Mouse (Mus musculus) G1E (cell line): Measurements from ENCODE around the gene Ankrd34b. TPM values are rescaled to one million over a fixed set of nuclear protein-coding genes. Genes with fewer than 3 reads are reported as not detected.

ENCODE experiments used
- ATAC-seq: 2 replicates; pipeline ENCODE4 v1.8.0; 2016; ENCODE audit warnings: mild to moderate bottlenecking; ENCODE audit not compliant: insufficient number of reproducible peaks, poor library complexity, low FRiP score, severe bottlenecking; ENCODE audit errors: extremely low read depth
- DNase-seq: peaks from one replicate; pipeline ENCODE4 v3.0.0; 2012; ENCODE audit warnings: low spot score
- H3K27me3 ChIP-seq: 2 replicates; pipeline ENCODE4 v1.6.1; 2012; ENCODE audit warnings: mild to moderate bottlenecking, low read length, inconsistent platforms; ENCODE audit not compliant: insufficient read depth
- H3K36me3 ChIP-seq: replicated peaks from 2 replicates; pipeline ENCODE3; 2012; ENCODE audit warnings: mild to moderate bottlenecking, inconsistent platforms
- H3K4me1 ChIP-seq: 2 replicates; pipeline ENCODE4 v1.6.1; 2012; ENCODE audit warnings: low read depth, low read length, inconsistent platforms, mixed read lengths; ENCODE audit not compliant: insufficient read depth
- H3K4me3 ChIP-seq: 2 replicates; pipeline ENCODE4 v1.5.1; 2012; ENCODE audit warnings: low read depth, mild to moderate bottlenecking, inconsistent platforms, low read length, moderate library complexity, mixed read lengths
- H3K9me3 ChIP-seq: replicated peaks from 2 replicates; pipeline ENCODE4 v1.6.1; 2012; ENCODE audit warnings: inconsistent platforms
- CTCF ChIP-seq: IDR thresholded peaks from 2 replicates; pipeline ENCODE4 v1.5.1; 2012; ENCODE audit warnings: low read depth, low read length, inconsistent platforms, mixed read lengths
- GATA1 ChIP-seq: IDR thresholded peaks from 2 replicates; pipeline ENCODE4 v1.6.1; 2012; ENCODE audit warnings: borderline replicate concordance, low read length, inconsistent platforms, mixed read lengths
- GATA2 ChIP-seq: IDR thresholded peaks from 2 replicates; pipeline ENCODE4 v1.6.1; 2012; ENCODE audit warnings: low read depth, low read length, inconsistent platforms, borderline replicate concordance
- POLR2AphosphoS5 ChIP-seq: IDR thresholded peaks from 2 replicates; pipeline ENCODE4 v1.6.1; 2012; ENCODE audit warnings: low read depth, low read length, inconsistent platforms; ENCODE audit not compliant: insufficient replicate concordance
- TAL1 ChIP-seq: conservative IDR thresholded peaks from 2 replicates; pipeline ENCODE4 v1.6.1; 2012; ENCODE audit warnings: low read depth, low read length, inconsistent platforms, mixed read lengths
- polyA plus RNA-seq: library from polyadenylated mRNA; stranded (reverse); fragments of >175 nt; gene quantifications from 2 replicates; pipeline ENCODE4 v1.2.3, GENCODE M21; 2012
- total RNA-seq, 2 experiments: library from RNA; stranded (forward) in 1 of 2; stranded (reverse) in 1 of 2; fragments of 200-1000 nt in 1 of 2; fragments of >200 nt in 1 of 2; fragmentation: Nextera tagmentation in 1 of 2; gene quantifications; 2 replicates each; pipeline ENCODE4 v1.2.3; 2014 to 2017

Gene Ankrd34b
- total and polyA plus RNA-seq, 3 experiments, result 0.05 TPM; not detected in 2

GRCm38 (mm10) chr13:92410486-92410885, 15.2 kb upstream of the Ankrd34b start:
- H3K27me3 ChIP-seq, result peaks cover 10% of the 10 kb centered on the region
- H3K9me3 ChIP-seq, result no peaks in the 10 kb centered on the region
- TF ChIP-seq GATA1, result no peak
- no peak for TF ChIP-seq CTCF
- TF ChIP-seq POLR2AphosphoS5, result no peak
- TF ChIP-seq GATA2, result no peak
- no peak for TF ChIP-seq TAL1
- H3K4me3 ChIP-seq, result no peak overlapping the region
- no peak for DNase-seq
- no peaks in the 10 kb centered on the region for H3K36me3 ChIP-seq
- H3K4me1 ChIP-seq, result no peaks in the 10 kb centered on the region
- ATAC-seq, result no peak

GRCm38 (mm10) chr13:92419630-92420029, 6.1 kb upstream of the Ankrd34b start:
- Histone ChIP-seq H3K4me3 (no peak overlapping the region), H3K36me3 (no peaks in the 10 kb centered on the region), H3K27me3 (peaks cover 12% of the 10 kb centered on the region), H3K4me1 (no peaks in the 10 kb centered on the region), H3K9me3 (no peaks in the 10 kb centered on the region)
- DNase-seq (no peak), ATAC-seq (no peak)
- TF ChIP-seq TAL1 (no peak), CTCF (no peak), GATA1 (no peak), GATA2 (no peak)

- H3K27me3 ChIP-seq, result peaks cover 16% of the 10 kb centered on the region
Observed at GRCm38 (mm10) chr13:92423711-92424110, 2.0 kb upstream of the Ankrd34b start.

GRCm38 (mm10) chr13:92426294-92427051, 777 bp downstream of the Ankrd34b start:
- Histone ChIP-seq H3K36me3 (no peaks in the 10 kb centered on the region), H3K9me3 (peaks cover 15% of the 10 kb centered on the region), H3K4me1 (no peaks in the 10 kb centered on the region), H3K27me3 (peaks cover 12% of the 10 kb centered on the region), H3K4me3 (no peak overlapping the region; the same call in 1 of the 2 replicates)
- TF ChIP-seq GATA2, result no peak
- TF ChIP-seq GATA1, result no peak
- no peak for TF ChIP-seq POLR2AphosphoS5
- TF ChIP-seq TAL1, result no peak
- TF ChIP-seq CTCF, result no peak
- ATAC-seq (no peak), DNase-seq (no peak)

More at GRCm38 (mm10) chr13:92423711-92424110, 2.0 kb upstream of the Ankrd34b start:
- DNase-seq (no peak), ATAC-seq (no peak)
- no peak overlapping the region for H3K4me3 ChIP-seq
- TF ChIP-seq TAL1, result no peak
- no peak for TF ChIP-seq CTCF
- H3K9me3 ChIP-seq, result peaks cover 15% of the 10 kb centered on the region
- no peaks in the 10 kb centered on the region for H3K4me1 ChIP-seq
- no peaks in the 10 kb centered on the region for H3K36me3 ChIP-seq

GRCm38 (mm10) chr13:92427351-92427855, 1.7 kb downstream of the Ankrd34b start:
- no peaks in the 10 kb centered on the region for H3K36me3 ChIP-seq
- DNase-seq, result no peak
- TF ChIP-seq CTCF (no peak), GATA2 (no peak), POLR2AphosphoS5 (no peak), GATA1 (no peak), TAL1 (no peak)
- H3K4me3 ChIP-seq, result no peak overlapping the region
- no peak for ATAC-seq
- H3K4me1 ChIP-seq, result no peaks in the 10 kb centered on the region
- peaks cover 10% of the 10 kb centered on the region for H3K27me3 ChIP-seq
- peaks cover 15% of the 10 kb centered on the region for H3K9me3 ChIP-seq

GRCm38 (mm10) chr13:92438656-92439055, 13.0 kb downstream of the Ankrd34b start:
- no peaks in the 10 kb centered on the region for H3K9me3 ChIP-seq
- H3K4me1 ChIP-seq, result 0 out of 2 replicates have a peak, but pooled peaks cover 3% of the 10 kb centered on the region
- ATAC-seq, result no peak
- H3K4me3 ChIP-seq, result no peak overlapping the region
- TF ChIP-seq POLR2AphosphoS5 (no peak), CTCF (no peak), GATA1 (no peak), GATA2 (no peak), TAL1 (no peak)
- peaks cover 4% of the 10 kb centered on the region for H3K27me3 ChIP-seq
- no peak for DNase-seq
- H3K36me3 ChIP-seq, result no peaks in the 10 kb centered on the region
